Mouse (Mus musculus) forebrain, embryonic 14.5 days (tissue): ENCODE data around the gene Txnip. TPM values are rescaled to one million over a fixed set of nuclear protein-coding genes. Genes with fewer than 3 reads are reported as not detected.

Experiments
- ATAC-seq: fragments of 200-750 bp; cut with Nextera tagmentation; 2 replicates; pipeline ENCODE4 v1.8.0; 2017; ENCODE audit warnings: mild to moderate bottlenecking, moderate library complexity
- DNase-seq: peaks from one replicate; pipeline ENCODE4 v3.0.0-alpha.2; 2015; ENCODE audit warnings: low spot score
- H3K27ac ChIP-seq: fragments of 300-500 bp; sonication (generic); 2 replicates; pipeline ENCODE4 v1.5.1; 2014; ENCODE audit warnings: low read depth, mild to moderate bottlenecking, control low read depth, low read length, moderate library complexity
- H3K27me3 ChIP-seq: fragments of 300-500 bp; sonication (generic); replicated peaks from 2 replicates; pipeline ENCODE4 v1.6.1; 2014; ENCODE audit warnings: low read length, control low read depth, mixed read lengths; ENCODE audit not compliant: control insufficient read depth, insufficient read depth
- H3K36me3 ChIP-seq: fragments of 300-500 bp; sonication (generic); 2 replicates; pipeline ENCODE4 v1.6.1; 2014; ENCODE audit warnings: low read length, control low read depth; ENCODE audit not compliant: control insufficient read depth, insufficient read depth
- H3K4me1 ChIP-seq: fragments of 300-500 bp; sonication (generic); 2 replicates; pipeline ENCODE4 v1.6.1; 2014; ENCODE audit warnings: antibody characterized with exemption, low read length, control low read depth; ENCODE audit not compliant: control insufficient read depth, insufficient read depth
- H3K4me2 ChIP-seq: fragments of 300-500 bp; sonication (generic); 2 replicates; pipeline ENCODE4 v1.6.1; 2014; ENCODE audit warnings: mild to moderate bottlenecking, control low read depth, low read length
- H3K4me3 ChIP-seq: fragments of 300-500 bp; sonication (generic); 2 replicates; pipeline ENCODE4 v1.5.1; 2014; ENCODE audit warnings: low read depth, low read length, control low read depth
- H3K9ac ChIP-seq: fragments of 300-500 bp; sonication (generic); 2 replicates; pipeline ENCODE4 v1.6.1; 2014; ENCODE audit warnings: mild to moderate bottlenecking, low read length, control low read depth, moderate library complexity
- H3K9me3 ChIP-seq: fragments of 300-500 bp; sonication (generic); replicated peaks from 2 replicates; pipeline ENCODE4 v1.6.1; 2016; ENCODE audit warnings: low read length, control low read depth, mixed read lengths; ENCODE audit not compliant: control insufficient read depth
- WGBS: fragments of 180-500 bp; shearing (Covaris S2); extraction: QIAGEN DNeasy Blood & Tissue Kit; methylation state at CpG from one replicate; pipeline ENCODE4 v1.1.7; 2014; 5-methylcytosine and 5-hydroxymethylcytosine counted together
- polyA plus RNA-seq: library from polyadenylated mRNA; unstranded; fragments of >200 nt; fragmentation: Nextera tagmentation; extraction: Ambion mirVana; gene quantifications from 2 replicates; pipeline ENCODE4 v1.2.1, GENCODE M21; 2014

Gene Txnip
- polyA plus RNA-seq, 1 experiment from 2014 or later: 79.0 TPM

DNA sequence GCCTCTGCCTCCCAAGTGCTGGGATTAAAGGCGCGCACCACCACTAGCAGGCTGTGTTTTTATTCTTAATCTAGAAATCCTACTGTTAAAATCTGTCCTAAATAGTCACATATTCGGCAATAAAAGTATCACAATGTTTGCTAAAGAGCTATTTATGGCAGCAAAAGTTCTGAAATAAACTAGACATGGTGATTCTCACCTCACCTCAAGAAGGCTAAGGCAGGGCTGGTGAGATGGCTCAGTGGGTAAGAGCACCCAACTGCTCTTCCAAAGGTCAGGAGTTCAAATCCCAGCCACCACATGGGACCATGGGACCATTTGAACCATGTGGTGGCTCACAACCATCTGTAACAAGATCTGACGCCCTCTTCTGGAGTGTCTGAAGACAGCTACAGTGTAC, 32.9 kb downstream of the Txnip start:
- Histone ChIP-seq H3K4me3 (no peak overlapping the region), H3K4me1 (peaks cover 11% of the 10 kb centered on the region), H3K9me3 (0 out of 2 replicates have a peak, but pooled peaks cover 4% of the 10 kb centered on the region), H3K4me2 (no peak overlapping the region), H3K9ac (no peak overlapping the region), H3K36me3 (no peaks in the 10 kb centered on the region), H3K27ac (no peak overlapping the region), H3K27me3 (no peaks in the 10 kb centered on the region)
- DNase-seq: no peak
- WGBS: 81% methylated on average over 4 of the region's 4 CpGs
- ATAC-seq: no peak

GRCm38 (mm10) chr3:96593374-96593773, 35.6 kb downstream of the Txnip start:
- peak; percentile 46 for DNase-seq
- H3K4me3 ChIP-seq: peak overlapping the region; percentile 55
- no peaks in the 10 kb centered on the region for H3K27me3 ChIP-seq
- H3K27ac ChIP-seq: peak overlapping the region; percentile 49
- H3K4me2 ChIP-seq: peak overlapping the region; percentile 81
- H3K4me1 ChIP-seq: peaks cover 29% of the 10 kb centered on the region
- peak overlapping the region; percentile 70 for H3K9ac ChIP-seq
- no peaks in the 10 kb centered on the region for H3K36me3 ChIP-seq
- no peak for ATAC-seq
- WGBS: under 1% methylated on average over 10 of the region's 10 CpGs
- no peaks in the 10 kb centered on the region for H3K9me3 ChIP-seq

DNA sequence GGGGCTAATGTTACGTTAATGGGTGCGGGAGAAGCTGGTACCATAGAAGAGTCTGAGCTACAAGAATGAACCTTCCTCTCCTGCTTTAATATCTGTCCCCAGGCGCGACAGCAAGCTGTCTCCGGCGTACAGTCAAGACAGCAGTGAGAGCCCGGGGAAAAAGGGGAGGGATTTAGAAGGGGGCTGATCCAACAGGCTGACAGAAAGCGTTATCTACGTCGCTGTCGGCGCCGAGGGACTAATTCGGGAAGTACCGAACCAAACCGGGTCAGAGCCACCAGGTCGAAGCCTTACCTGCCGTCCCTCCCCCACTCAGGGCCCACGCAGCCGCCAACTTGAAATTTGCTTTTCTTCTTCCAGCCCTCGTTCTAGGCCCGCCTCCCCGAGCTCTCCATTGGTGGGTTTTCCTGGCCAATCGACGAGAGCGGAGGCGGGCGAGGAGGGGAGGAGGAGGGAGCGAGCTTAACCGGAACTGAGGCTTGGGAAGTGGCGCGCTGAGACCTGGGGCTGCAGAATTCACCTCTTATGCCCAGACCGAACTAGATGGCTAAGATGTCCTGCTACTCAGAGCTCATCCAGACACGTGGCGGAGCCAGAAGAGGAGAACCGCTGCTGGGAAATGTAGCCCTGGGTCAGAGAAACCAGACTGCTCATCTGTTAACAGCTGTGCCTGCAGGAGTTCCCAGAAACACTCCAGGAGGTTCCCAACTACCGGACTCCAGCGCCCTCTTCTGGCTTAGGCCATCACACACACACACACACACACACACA, 36.2 kb downstream of the Txnip start, which contains the start of gene Polr3gl:
Gene Polr3gl (minus strand): TSS at position 392 of the 771 bp plus-strand sequence.
- Histone ChIP-seq H3K4me3 (peak within 1 kb of the TSS; percentile 55), H3K4me1 (peaks cover 33% of the 10 kb centered on the region), H3K4me2 (peak within 1 kb of the TSS; percentile 81), H3K27me3 (no peaks in the 10 kb centered on the region), H3K9me3 (no peaks in the 10 kb centered on the region), H3K36me3 (no peaks in the 10 kb centered on the region), H3K9ac (peak within 1 kb of the TSS; percentile 70), H3K27ac (peak within 1 kb of the TSS; percentile 49)
- WGBS: under 1% methylated on average over 36 of the region's 38 CpGs
- ATAC-seq (peak; percentile 87), DNase-seq (peak; percentile 96)

DNA sequence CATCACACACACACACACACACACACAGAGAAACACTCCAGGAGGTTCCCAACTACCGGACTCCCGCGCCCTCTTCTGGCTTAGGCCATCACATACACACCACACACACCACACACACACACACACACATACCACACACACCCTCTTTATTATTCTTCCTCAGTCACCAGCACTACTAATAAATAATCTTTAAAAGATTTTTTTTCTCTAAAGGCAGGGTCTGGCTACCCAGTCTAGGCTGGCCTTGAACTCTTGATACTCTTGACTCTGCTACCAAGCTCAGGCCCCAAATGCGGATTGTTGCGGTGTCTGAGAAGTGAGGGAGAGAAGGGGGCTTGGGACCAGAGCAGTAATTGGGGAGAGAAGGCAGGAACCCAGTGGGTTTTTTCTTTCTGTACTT, 37.1 kb downstream of the Txnip start:
- DNase-seq: no peak
- no peaks in the 10 kb centered on the region for H3K27me3 ChIP-seq
- WGBS: 85% methylated on average over 5 of the region's 5 CpGs
- no peaks in the 10 kb centered on the region for H3K9me3 ChIP-seq
- no peak overlapping the region for H3K9ac ChIP-seq
- H3K4me1 ChIP-seq: peaks cover 34% of the 10 kb centered on the region
- no peaks in the 10 kb centered on the region for H3K36me3 ChIP-seq
- ATAC-seq: no peak
- no peak overlapping the region for H3K27ac ChIP-seq
- no peak overlapping the region for H3K4me3 ChIP-seq
- 0 out of 2 replicates have a peak overlapping the region, but pooled peaks have one; percentile 5 for H3K4me2 ChIP-seq

- Histone ChIP-seq H3K27ac (0 out of 2 replicates have a peak overlapping the region, but pooled peaks have one; percentile 39), H3K27me3 (no peaks in the 10 kb centered on the region), H3K36me3 (no peaks in the 10 kb centered on the region), H3K4me3 (peak overlapping the region; percentile 48; the same call in 1 of the 2 replicates), H3K4me1 (peaks cover 38% of the 10 kb centered on the region), H3K9ac (0 out of 2 replicates have a peak overlapping the region, but pooled peaks have one; percentile 13), H3K9me3 (no peaks in the 10 kb centered on the region), H3K4me2 (peak overlapping the region; percentile 99)
- WGBS: 24% methylated on average over 6 of the region's 6 CpGs
- DNase-seq (peak; percentile 41), ATAC-seq (no peak)
These were observed 37.9 kb downstream of the Txnip start for GRCm38 (mm10) chr3:96595661-96596060.

- H3K4me1 ChIP-seq: peaks cover 38% of the 10 kb centered on the region
- peak within 1 kb of the TSS; percentile 99 for H3K4me2 ChIP-seq
- DNase-seq (peak; percentile 65), ATAC-seq (no peak)
- WGBS: under 1% methylated on average over 22 of the region's 23 CpGs
- no peaks in the 10 kb centered on the region for H3K27me3 ChIP-seq
- H3K36me3 ChIP-seq: no peaks in the 10 kb centered on the region
- peak within 1 kb of the TSS; percentile 48 for H3K4me3 ChIP-seq
- peak within 1 kb of the TSS; percentile 39 for H3K27ac ChIP-seq
- H3K9ac ChIP-seq: peak within 1 kb of the TSS; percentile 79
- no peaks in the 10 kb centered on the region for H3K9me3 ChIP-seq
These were observed 38.5 kb downstream of the Txnip start, which contains the start of gene Ankrd34a for GRCm38 (mm10) chr3:96596228-96596707. Ankrd34a (plus strand) TSS chr3:96596636.

- Histone ChIP-seq H3K36me3 (no peaks in the 10 kb centered on the region), H3K9me3 (no peaks in the 10 kb centered on the region), H3K27ac (peak overlapping the region; percentile 22; the same call in 1 of the 2 replicates), H3K4me3 (peak overlapping the region; percentile 48), H3K27me3 (no peaks in the 10 kb centered on the region), H3K4me2 (peak overlapping the region; percentile 99), H3K9ac (peak overlapping the region; percentile 79), H3K4me1 (peaks cover 40% of the 10 kb centered on the region)
- DNase-seq: peak; percentile 50
- WGBS: 5% methylated on average over 11 of the region's 12 CpGs
- no peak for ATAC-seq
These were observed 39.1 kb downstream of the Txnip start for GRCm38 (mm10) chr3:96596855-96597254.

DNA sequence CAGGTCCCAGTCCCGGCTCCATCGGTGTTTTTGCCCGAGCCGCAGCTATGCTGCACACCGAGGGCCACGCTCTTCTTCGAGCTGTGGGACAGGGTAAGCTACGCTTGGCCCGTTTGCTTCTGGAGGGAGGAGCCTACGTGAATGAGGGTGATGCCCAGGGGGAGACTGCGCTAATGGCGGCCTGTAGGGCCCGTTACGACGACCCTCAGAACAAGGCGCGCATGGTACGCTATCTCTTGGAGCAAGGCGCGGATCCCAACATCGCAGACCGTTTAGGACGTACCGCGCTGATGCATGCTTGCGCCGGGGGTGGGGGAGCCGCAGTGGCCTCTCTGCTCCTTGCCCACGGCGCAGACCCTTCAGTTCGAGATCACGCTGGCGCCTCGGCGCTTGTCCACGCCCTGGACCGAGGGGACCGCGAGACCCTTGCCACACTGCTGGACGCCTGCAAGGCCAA, 39.7 kb downstream of the Txnip start:
- WGBS: under 1% methylated on average over 40 of the region's 40 CpGs
- ATAC-seq: no peak
- no peaks in the 10 kb centered on the region for H3K9me3 ChIP-seq

More for the DNA sequence above, 39.7 kb downstream of the Txnip start:
- peak overlapping the region; percentile 22 for H3K27ac ChIP-seq
- peak; percentile 59 for DNase-seq
- H3K4me2 ChIP-seq: peak overlapping the region; percentile 99
- H3K9ac ChIP-seq: peak overlapping the region; percentile 79
- peak overlapping the region; percentile 48 for H3K4me3 ChIP-seq
- no peaks in the 10 kb centered on the region for H3K27me3 ChIP-seq
- peaks cover 46% of the 10 kb centered on the region for H3K4me1 ChIP-seq
- no peaks in the 10 kb centered on the region for H3K36me3 ChIP-seq
